Mouse (Mus musculus) c-Kit-positive CD71-negative TER-119-negative erythroid progenitor cells, embryonic 14.5 days (primary cell): Measurements from ENCODE around the gene Ttc17.
A peak's percentile ranks its signal among the peaks of the same experiment; 100 is the strongest.
"Not testable (repeated sequence)": the region's sequence is repeated elsewhere in the genome, so short reads cannot be mapped to it uniquely, and the experiment has no call there.

Experiments used
- DNase-seq: peaks from one replicate; pipeline ENCODE4 v3.0.0-alpha.2; 2013; ENCODE audit warnings: low read depth

Ttc17 gene

GRCm38 (mm10) chr2:94406083-94406957 is at the start of gene Ttc17:
Gene Ttc17 (minus strand): TSS chr2:94406689.
- peak; percentile 83 for DNase-seq

GRCm38 (mm10) chr2:94449643-94450042 is 43.2 kb upstream of the Ttc17 start:
- DNase-seq, result no peak

GRCm38 (mm10) chr2:94436952-94437351 is 30.5 kb upstream of the Ttc17 start:
- DNase-seq, result peak; percentile 14

- no peak for DNase-seq
Observed at GRCm38 (mm10) chr2:94435481-94435880, 29.0 kb upstream of the Ttc17 start.

- DNase-seq, result no peak
Observed at GRCm38 (mm10) chr2:94434833-94435232, 28.3 kb upstream of the Ttc17 start.

GRCm38 (mm10) chr2:94432214-94432613 is 25.7 kb upstream of the Ttc17 start:
- DNase-seq, result no peak

- DNase-seq, result no peak
Observed at GRCm38 (mm10) chr2:94428456-94428855, 22.0 kb upstream of the Ttc17 start.

GRCm38 (mm10) chr2:94407441-94407840 is 952 bp upstream of the Ttc17 start:
- DNase-seq, result no peak

GRCm38 (mm10) chr2:94407021-94407420 is 532 bp upstream of the Ttc17 start:
- DNase-seq, result peak; percentile 18

GRCm38 (mm10) chr2:94405397-94406082 is 949 bp downstream of the Ttc17 start:
- peak; percentile 24 for DNase-seq

GRCm38 (mm10) chr2:94404512-94405240 is 1.8 kb downstream of the Ttc17 start:
- no peak for DNase-seq

- DNase-seq, result no peak
Observed at GRCm38 (mm10) chr2:94402561-94402960, 3.9 kb downstream of the Ttc17 start.

GRCm38 (mm10) chr2:94402096-94402495 is 4.4 kb downstream of the Ttc17 start:
- DNase-seq, result no peak

GRCm38 (mm10) chr2:94401006-94401405 is 5.5 kb downstream of the Ttc17 start:
- no peak for DNase-seq

- no peak for DNase-seq
Observed at GRCm38 (mm10) chr2:94398138-94398970, 8.1 kb downstream of the Ttc17 start.

- no peak for DNase-seq
Observed at GRCm38 (mm10) chr2:94397453-94397852, 9.0 kb downstream of the Ttc17 start.

- no peak for DNase-seq
Observed at GRCm38 (mm10) chr2:94396325-94396724, 10.2 kb downstream of the Ttc17 start.

- DNase-seq, result not testable (repeated sequence)
Observed at GRCm38 (mm10) chr2:94391127-94391526, 15.4 kb downstream of the Ttc17 start.

GRCm38 (mm10) chr2:94389000-94389399 is 17.5 kb downstream of the Ttc17 start:
- no peak for DNase-seq

- no peak for DNase-seq
Observed at GRCm38 (mm10) chr2:94387846-94388245, 18.6 kb downstream of the Ttc17 start.

GRCm38 (mm10) chr2:94384483-94384882 is 22.0 kb downstream of the Ttc17 start:
- DNase-seq, result not testable (repeated sequence)
